Mouse (Mus musculus) limb, embryonic 12.5 days (tissue): ENCODE results near the gene Gjc2. TPM values are rescaled to one million over a fixed set of nuclear protein-coding genes. Genes with fewer than 3 reads are reported as not detected.
A peak's percentile ranks its signal among the peaks of the same experiment; 100 is the strongest.

ENCODE experiments used
- ATAC-seq: fragments of 200-750 bp; cut with Nextera tagmentation; 2 replicates; pipeline ENCODE4 v1.8.0; 2017; ENCODE audit warnings: low read depth, moderate TSS enrichment; ENCODE audit not compliant: insufficient number of reproducible peaks, insufficient read depth, low FRiP score, low TSS enrichment
- H3K27ac ChIP-seq: fragments of 300-500 bp; sonication (generic); 2 replicates; pipeline ENCODE4 v1.5.1; 2016; ENCODE audit warnings: mild to moderate bottlenecking, moderate library complexity
- H3K27me3 ChIP-seq: fragments of 300-500 bp; sonication (generic); 2 replicates; pipeline ENCODE4 v1.6.1; 2016; ENCODE audit warnings: mild to moderate bottlenecking, moderate library complexity
- H3K36me3 ChIP-seq: fragments of 300-500 bp; sonication (generic); 2 replicates; pipeline ENCODE4 v1.6.1; 2016; ENCODE audit warnings: mild to moderate bottlenecking, moderate library complexity
- H3K4me1 ChIP-seq: fragments of 300-500 bp; sonication (generic); replicated peaks from 2 replicates; pipeline ENCODE4 v1.6.1; 2016
- H3K4me2 ChIP-seq: fragments of 300-500 bp; sonication (generic); 2 replicates; pipeline ENCODE4 v1.6.1; 2016; ENCODE audit warnings: mild to moderate bottlenecking, moderate library complexity
- H3K4me3 ChIP-seq: fragments of 300-500 bp; sonication (generic); replicated peaks from 2 replicates; pipeline ENCODE4 v1.5.1; 2016; ENCODE audit warnings: mild to moderate bottlenecking
- H3K9ac ChIP-seq: fragments of 300-500 bp; sonication (generic); replicated peaks from 2 replicates; pipeline ENCODE4 v1.6.1; 2016; ENCODE audit warnings: mild to moderate bottlenecking, moderate library complexity
- H3K9me3 ChIP-seq: fragments of 300-500 bp; sonication (generic); 2 replicates; pipeline ENCODE4 v1.6.1; 2016; ENCODE audit warnings: mild to moderate bottlenecking, moderate library complexity
- WGBS: fragments of 180-500 bp; shearing (Covaris S2); methylation state at CpG from one replicate; pipeline ENCODE4 v1.1.7; 2016; 5-methylcytosine and 5-hydroxymethylcytosine counted together
- polyA plus RNA-seq: library from polyadenylated mRNA; unstranded; fragments of >200 nt; fragmentation: Nextera tagmentation; extraction: Ambion mirVana; gene quantifications from 2 replicates; pipeline ENCODE4 v1.2.1, GENCODE M21; 2016

The Gjc2 gene
- polyA plus RNA-seq, 1 experiment from 2014 or later = 1.2 TPM

GRCm38 (mm10) chr11:59176475-59176874 is 6.5 kb downstream of the Gjc2 start:
- H3K36me3 ChIP-seq = no peaks in the 10 kb centered on the region
- ATAC-seq = no peak
- H3K4me1 ChIP-seq = peaks cover 9% of the 10 kb centered on the region; the same call in 1 of the 2 replicates
- no peak overlapping the region for H3K27ac ChIP-seq
- no peak overlapping the region for H3K9ac ChIP-seq
- H3K4me3 ChIP-seq = peak overlapping the region; percentile 28
- WGBS = 4% methylated on average over 48 of the region's 48 CpGs
- H3K4me2 ChIP-seq = peak overlapping the region; percentile 39
- peaks cover 93% of the 10 kb centered on the region for H3K27me3 ChIP-seq
- H3K9me3 ChIP-seq = no peaks in the 10 kb centered on the region

- ATAC-seq = no peak
- peaks cover 75% of the 10 kb centered on the region for H3K27me3 ChIP-seq
- no peak overlapping the region for H3K27ac ChIP-seq
- no peaks in the 10 kb centered on the region for H3K9me3 ChIP-seq
- WGBS = 52% methylated on average over 6 of the region's 6 CpGs
- no peak overlapping the region for H3K4me3 ChIP-seq
- no peak overlapping the region for H3K4me2 ChIP-seq
- no peaks in the 10 kb centered on the region for H3K36me3 ChIP-seq
- no peak overlapping the region for H3K9ac ChIP-seq
- H3K4me1 ChIP-seq = peaks cover 9% of the 10 kb centered on the region; the same call in 1 of the 2 replicates
Measured at GRCm38 (mm10) chr11:59174189-59174838, 8.7 kb downstream of the Gjc2 start.

- H3K4me3 ChIP-seq = no peak overlapping the region
- H3K27me3 ChIP-seq = peaks cover 37% of the 10 kb centered on the region
- H3K4me1 ChIP-seq = no peaks in the 10 kb centered on the region
- H3K9ac ChIP-seq = 0 out of 2 replicates have a peak overlapping the region, but pooled peaks have one; percentile 18
- 73% methylated on average over 4 of the region's 4 CpGs for WGBS
- no peaks in the 10 kb centered on the region for H3K36me3 ChIP-seq
- H3K27ac ChIP-seq = no peak overlapping the region
- H3K9me3 ChIP-seq = no peaks in the 10 kb centered on the region
- no peak overlapping the region for H3K4me2 ChIP-seq
- ATAC-seq = no peak
Measured at GRCm38 (mm10) chr11:59170549-59170948, 12.5 kb downstream of the Gjc2 start.

- Histone ChIP-seq H3K27me3 (peaks cover 30% of the 10 kb centered on the region), H3K9me3 (no peaks in the 10 kb centered on the region), H3K4me2 (no peak overlapping the region), H3K36me3 (no peaks in the 10 kb centered on the region), H3K27ac (no peak overlapping the region), H3K4me1 (no peaks in the 10 kb centered on the region), H3K9ac (0 out of 2 replicates have a peak overlapping the region, but pooled peaks have one; percentile 18), H3K4me3 (no peak overlapping the region)
- ATAC-seq = no peak
- 49% methylated on average over 3 of the region's 3 CpGs for WGBS
Measured at GRCm38 (mm10) chr11:59169807-59170206, 13.2 kb downstream of the Gjc2 start.

GRCm38 (mm10) chr11:59165616-59166241 is 17.3 kb downstream of the Gjc2 start:
- H3K4me3 ChIP-seq = no peak overlapping the region
- ATAC-seq = no peak
- H3K9ac ChIP-seq = no peak overlapping the region
- no peak overlapping the region for H3K4me2 ChIP-seq
- H3K4me1 ChIP-seq = peaks cover 7% of the 10 kb centered on the region
- no peaks in the 10 kb centered on the region for H3K9me3 ChIP-seq
- no peaks in the 10 kb centered on the region for H3K27me3 ChIP-seq
- H3K27ac ChIP-seq = no peak overlapping the region
- no peaks in the 10 kb centered on the region for H3K36me3 ChIP-seq
- 67% methylated on average over 2 of the region's 2 CpGs for WGBS

GRCm38 (mm10) chr11:59164384-59164783 is 18.6 kb downstream of the Gjc2 start:
- Histone ChIP-seq H3K27ac (no peak overlapping the region), H3K4me3 (peak overlapping the region; percentile 78; the same call in 1 of the 2 replicates), H3K4me1 (peaks cover 7% of the 10 kb centered on the region), H3K36me3 (no peaks in the 10 kb centered on the region), H3K4me2 (peak overlapping the region; percentile 64), H3K9ac (no peak overlapping the region), H3K27me3 (no peaks in the 10 kb centered on the region), H3K9me3 (no peaks in the 10 kb centered on the region)
- no peak for ATAC-seq
- WGBS = 83% methylated on average over 9 of the region's 9 CpGs

GRCm38 (mm10) chr11:59163255-59164236 is 19.5 kb downstream of the Gjc2 start, which contains the start of gene Iba57:
TSS of gene Iba57 (minus strand) at chr11:59163739.
- Histone ChIP-seq H3K9ac (peak within 1 kb of the TSS; percentile 89), H3K27me3 (no peaks in the 10 kb centered on the region), H3K4me3 (peak within 1 kb of the TSS; percentile 78), H3K27ac (peak within 1 kb of the TSS; percentile 98), H3K36me3 (peaks cover 1% of the 10 kb centered on the region; the same call in 1 of the 2 replicates), H3K4me2 (peak within 1 kb of the TSS; percentile 64), H3K9me3 (no peaks in the 10 kb centered on the region), H3K4me1 (peaks cover 7% of the 10 kb centered on the region)
- peak; percentile 99 for ATAC-seq
- WGBS = 3% methylated on average over 68 of the region's 68 CpGs

- no peak; the same call in 1 of the 2 replicates for ATAC-seq
- Histone ChIP-seq H3K36me3 (peaks cover 10% of the 10 kb centered on the region), H3K4me1 (peaks cover 7% of the 10 kb centered on the region), H3K27ac (peak overlapping the region; percentile 60; the same call in 1 of the 2 replicates), H3K9me3 (no peaks in the 10 kb centered on the region), H3K4me3 (peak overlapping the region; percentile 78), H3K4me2 (peak overlapping the region; percentile 64), H3K9ac (no peak overlapping the region), H3K27me3 (no peaks in the 10 kb centered on the region)
- 58% methylated on average over 9 of the region's 9 CpGs for WGBS
Measured at GRCm38 (mm10) chr11:59162443-59163254, 20.4 kb downstream of the Gjc2 start.

- H3K27me3 ChIP-seq = no peaks in the 10 kb centered on the region
- 80% methylated on average over 5 of the region's 5 CpGs for WGBS
Measured at GRCm38 (mm10) chr11:59161398-59161797, 21.6 kb downstream of the Gjc2 start.

GRCm38 (mm10) chr11:59159558-59159957 is 23.5 kb downstream of the Gjc2 start:
- H3K36me3 ChIP-seq = peaks cover 25% of the 10 kb centered on the region
- 86% methylated on average over 4 of the region's 4 CpGs for WGBS
- H3K27ac ChIP-seq = no peak overlapping the region
- no peak for ATAC-seq
- no peak overlapping the region for H3K4me3 ChIP-seq
- peaks cover 7% of the 10 kb centered on the region for H3K4me1 ChIP-seq
- H3K9ac ChIP-seq = no peak overlapping the region; the same call in 1 of the 2 replicates
- H3K27me3 ChIP-seq = no peaks in the 10 kb centered on the region
- no peaks in the 10 kb centered on the region for H3K9me3 ChIP-seq
- no peak overlapping the region for H3K4me2 ChIP-seq

More at GRCm38 (mm10) chr11:59161398-59161797, 21.6 kb downstream of the Gjc2 start:
- H3K27ac ChIP-seq = no peak overlapping the region
- H3K36me3 ChIP-seq = peaks cover 16% of the 10 kb centered on the region
- no peak for ATAC-seq
- peaks cover 7% of the 10 kb centered on the region for H3K4me1 ChIP-seq
- H3K9me3 ChIP-seq = no peaks in the 10 kb centered on the region
- H3K4me2 ChIP-seq = no peak overlapping the region
- H3K9ac ChIP-seq = no peak overlapping the region
- H3K4me3 ChIP-seq = no peak overlapping the region
